Mouse (Mus musculus): ENCODE measurements around the gene Synpo2l. TPM values are rescaled to one million over a fixed set of nuclear protein-coding genes. Genes with fewer than 3 reads are reported as not detected.
A peak's percentile ranks its signal among the peaks of the same experiment; 100 is the strongest.

The Synpo2l gene
- total RNA-seq, 2 experiments from 2014 or later, result 5.8 to 14.5 TPM

DNA sequence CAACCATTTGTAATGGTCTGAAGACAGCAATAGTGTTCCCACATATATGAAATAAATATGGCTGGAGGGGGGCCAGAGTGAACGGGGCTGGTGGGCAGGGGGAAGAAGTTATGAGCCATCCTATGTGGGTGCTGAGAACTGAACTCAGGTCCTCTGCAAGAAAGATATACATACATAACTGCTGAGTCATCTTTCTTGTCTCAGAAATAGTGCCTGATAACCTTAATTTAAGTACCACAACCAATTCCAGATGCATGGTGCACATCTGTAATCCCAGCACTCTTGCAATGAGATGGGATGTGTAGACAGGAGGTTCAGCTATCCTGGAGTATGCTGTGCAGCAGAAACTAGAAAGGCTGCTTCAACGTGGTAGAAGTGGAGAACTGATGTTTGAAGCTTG lies 13.6 kb upstream of the Synpo2l start:
- DNase-seq, result no peak

DNA sequence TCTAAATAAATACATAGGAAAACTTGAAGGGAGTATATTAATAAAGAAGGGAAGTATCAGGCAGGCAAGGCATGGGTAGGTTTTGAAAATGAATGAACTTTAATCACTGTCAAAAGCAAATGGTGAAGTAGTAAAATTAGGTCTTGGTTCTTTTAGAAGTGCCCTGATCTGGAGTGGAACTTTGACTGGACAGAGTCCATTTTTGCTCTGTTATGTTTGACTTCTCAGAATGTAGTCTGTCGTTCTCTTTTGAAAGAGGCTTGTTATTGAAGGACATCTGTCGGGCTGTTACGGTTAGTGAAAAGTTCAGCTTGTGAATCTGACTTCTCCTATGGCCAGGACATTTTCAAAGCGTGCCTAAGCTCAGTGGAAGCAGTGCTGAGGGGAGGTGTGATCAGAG lies 9.8 kb upstream of the Synpo2l start:
- no peak for DNase-seq

DNA sequence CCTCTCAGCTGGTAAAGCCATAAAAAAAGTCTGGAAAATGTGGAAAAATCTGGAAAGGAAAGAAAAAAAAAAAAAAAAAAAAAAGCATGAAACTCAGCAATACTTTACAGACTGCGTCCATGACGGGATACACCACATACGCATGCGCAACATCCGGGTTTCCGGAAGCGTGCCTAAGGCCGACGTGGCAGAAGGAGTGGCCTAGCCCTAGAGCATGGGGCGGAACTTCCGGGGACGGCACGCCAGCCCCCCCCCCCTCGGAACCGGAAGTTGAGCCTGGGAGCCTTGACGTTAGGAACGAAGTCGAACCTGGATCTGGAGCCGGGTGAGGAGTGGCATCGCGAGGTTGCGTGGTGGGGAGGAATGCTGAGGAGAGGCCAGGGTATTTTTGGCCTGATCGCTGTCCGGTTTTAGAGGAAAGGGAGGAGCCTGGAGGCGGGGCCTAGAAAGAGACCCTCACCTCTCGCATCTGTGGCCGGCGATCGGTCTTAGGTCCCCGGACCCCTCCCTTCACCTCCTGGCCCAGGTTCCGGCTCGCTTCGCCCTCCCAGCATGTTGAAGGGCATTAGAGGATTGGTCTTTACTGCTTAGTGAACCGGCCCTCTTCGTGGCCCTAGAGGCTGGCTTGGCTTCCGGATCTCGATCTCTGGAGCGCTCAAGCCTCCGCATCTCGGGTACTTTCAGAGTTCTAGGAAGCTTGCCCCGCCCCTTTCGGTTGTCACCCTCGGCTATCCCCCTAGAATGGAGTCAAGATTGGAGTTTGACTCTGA lies 6.1 kb upstream of the Synpo2l start, which contains the start of gene Sec24c:
Gene Sec24c (plus strand): TSS at position 245 of the 770 bp plus-strand sequence.
- DNase-seq, result peak; percentile 99

DNA sequence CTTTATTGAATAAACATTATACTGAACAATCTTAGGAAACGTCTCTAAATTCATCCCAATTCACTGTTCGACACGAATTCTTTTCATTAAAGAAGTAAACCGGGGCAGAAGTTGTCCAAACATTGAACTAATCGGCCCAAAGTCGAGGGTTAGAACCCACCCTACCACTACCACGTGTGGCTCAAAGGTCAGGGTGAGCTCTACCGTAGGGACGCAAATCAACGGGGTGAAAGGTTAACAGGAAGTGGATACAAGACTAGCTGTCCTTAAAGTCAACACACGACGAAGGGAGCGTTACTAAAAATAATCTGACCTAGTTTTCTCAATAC lies 5.5 kb upstream of the Synpo2l start:
- DNase-seq, result peak; percentile 70

DNA sequence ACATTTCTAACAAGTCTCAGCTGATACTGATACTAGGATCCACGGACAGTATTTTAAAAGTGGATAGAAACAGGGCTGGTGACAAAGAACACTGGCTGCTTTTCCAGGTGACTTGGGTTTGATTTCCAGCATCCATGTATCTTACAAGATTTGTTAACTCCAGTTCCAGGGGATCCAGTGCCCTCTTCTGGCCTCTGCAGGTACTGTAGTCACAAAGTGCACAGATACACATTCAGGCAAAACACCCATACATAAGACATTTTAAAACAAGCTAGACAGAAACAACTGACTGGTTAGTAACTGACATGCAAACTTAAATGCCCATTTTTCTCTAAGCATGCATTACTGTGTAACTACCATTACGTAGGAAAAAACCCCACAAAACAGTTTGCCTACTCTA lies 4.8 kb upstream of the Synpo2l start:
- no peak for DNase-seq

DNA sequence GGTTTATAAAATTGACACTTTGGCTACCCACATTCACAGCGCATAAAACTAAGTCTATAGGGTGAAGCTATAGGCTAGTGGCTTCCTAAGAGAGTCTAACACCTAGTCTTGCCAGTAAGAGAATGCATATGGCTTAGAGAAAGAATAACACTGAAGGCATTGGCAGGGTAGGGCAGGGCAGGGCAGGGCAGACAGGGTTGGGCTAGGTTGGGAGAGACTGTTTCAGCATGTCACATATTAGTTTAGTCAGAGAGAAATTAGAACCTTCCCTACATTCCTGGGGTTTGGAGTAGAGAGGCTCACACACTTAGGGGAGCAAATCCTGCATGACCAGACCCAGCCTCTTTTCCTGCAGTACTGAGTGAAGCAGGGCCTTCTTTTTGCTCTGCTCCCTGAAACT lies 685 bp downstream of the Synpo2l start:
- no peak for DNase-seq

DNA sequence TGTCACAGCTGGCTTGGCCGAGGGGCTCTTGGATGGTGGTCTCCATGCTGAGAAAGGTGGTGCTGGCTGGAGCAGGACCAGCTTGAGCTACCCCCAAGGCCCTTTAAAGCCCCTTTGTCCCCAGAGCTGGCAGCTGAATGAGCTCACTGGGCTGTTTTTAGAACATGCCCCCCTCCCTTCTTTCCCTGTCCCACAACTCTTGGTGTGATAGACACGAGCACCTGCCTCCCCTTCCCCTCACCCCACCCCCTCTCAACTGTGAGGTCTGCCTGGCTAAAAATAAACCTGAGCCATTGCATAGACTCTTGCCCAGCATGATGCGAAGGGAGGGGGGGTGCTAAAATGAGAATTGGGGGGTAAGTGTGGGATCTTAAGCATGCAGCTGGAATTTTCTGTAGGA lies 3.7 kb downstream of the Synpo2l start:
- no peak for DNase-seq

DNA sequence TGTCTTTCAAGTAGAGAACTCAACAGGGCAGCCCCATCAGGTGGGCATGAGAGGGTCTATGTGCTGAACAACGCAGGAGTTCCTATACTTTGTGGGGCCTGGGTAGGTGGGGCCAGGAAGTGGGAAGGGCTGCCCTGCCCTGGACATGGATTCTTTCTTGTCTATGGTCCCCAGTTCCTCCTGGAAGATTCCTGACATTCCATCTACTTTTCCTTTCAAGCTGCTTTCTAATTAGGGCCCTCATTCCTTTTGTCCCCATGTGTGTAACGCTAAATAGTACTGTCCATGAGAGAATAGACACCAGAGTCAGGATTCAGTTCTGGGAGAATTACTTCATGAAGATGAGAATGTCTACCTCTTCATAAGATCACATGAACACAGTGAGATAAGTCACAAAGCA lies 4.6 kb downstream of the Synpo2l start:
- no peak for DNase-seq

DNA sequence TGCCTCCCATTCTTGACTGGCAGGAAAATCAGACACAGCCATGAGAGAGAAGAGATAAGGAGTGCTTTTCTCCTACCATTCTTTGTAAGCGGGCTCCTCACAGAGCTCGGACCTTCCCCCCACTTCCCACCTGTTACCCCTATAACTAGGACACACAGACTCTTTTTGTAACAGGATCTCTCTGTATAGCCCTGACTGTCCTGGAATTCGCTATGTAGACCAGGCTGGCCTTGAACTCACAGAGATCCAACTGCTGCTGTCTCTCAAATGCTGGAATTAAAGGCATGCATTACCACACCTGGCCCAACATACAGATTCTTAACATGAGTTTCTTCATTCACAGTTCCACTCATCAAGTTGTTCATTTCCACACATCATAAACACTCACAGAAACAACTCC lies 5.4 kb downstream of the Synpo2l start:
- no peak for DNase-seq

DNA sequence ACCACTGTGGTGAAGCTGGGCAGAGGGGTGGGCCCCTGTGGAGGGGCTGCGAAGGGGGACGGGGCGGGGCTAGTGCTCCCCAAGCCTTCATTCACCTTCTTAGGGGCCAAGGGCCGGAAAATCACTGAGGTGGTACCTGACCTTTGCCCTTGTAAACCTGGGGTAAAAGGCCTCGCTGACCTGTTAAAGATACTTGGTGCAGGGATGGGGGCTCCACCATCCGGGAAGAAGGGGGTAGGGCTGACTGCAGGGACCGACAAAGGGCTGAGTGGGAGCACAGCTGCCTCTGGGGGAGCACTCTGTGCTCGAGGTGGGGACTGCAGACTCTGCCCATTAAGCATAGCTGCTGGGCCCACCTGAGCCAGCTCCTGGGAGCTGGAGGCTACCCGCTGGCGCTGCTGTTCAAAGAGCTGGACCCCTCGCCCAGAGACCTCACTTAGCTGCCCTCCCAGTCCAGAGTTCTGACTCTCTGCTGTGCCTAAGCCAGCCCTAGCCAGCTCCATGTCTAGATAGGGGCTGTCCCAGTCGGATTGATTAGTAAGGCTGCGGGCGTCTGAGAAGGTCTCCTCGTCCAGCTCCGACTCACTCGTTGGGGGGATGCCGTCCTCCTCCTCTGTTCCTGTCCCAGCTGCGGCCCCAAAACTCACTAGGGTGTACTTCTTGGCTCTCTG lies 6.4 kb downstream of the Synpo2l start:
- no peak for DNase-seq

DNA sequence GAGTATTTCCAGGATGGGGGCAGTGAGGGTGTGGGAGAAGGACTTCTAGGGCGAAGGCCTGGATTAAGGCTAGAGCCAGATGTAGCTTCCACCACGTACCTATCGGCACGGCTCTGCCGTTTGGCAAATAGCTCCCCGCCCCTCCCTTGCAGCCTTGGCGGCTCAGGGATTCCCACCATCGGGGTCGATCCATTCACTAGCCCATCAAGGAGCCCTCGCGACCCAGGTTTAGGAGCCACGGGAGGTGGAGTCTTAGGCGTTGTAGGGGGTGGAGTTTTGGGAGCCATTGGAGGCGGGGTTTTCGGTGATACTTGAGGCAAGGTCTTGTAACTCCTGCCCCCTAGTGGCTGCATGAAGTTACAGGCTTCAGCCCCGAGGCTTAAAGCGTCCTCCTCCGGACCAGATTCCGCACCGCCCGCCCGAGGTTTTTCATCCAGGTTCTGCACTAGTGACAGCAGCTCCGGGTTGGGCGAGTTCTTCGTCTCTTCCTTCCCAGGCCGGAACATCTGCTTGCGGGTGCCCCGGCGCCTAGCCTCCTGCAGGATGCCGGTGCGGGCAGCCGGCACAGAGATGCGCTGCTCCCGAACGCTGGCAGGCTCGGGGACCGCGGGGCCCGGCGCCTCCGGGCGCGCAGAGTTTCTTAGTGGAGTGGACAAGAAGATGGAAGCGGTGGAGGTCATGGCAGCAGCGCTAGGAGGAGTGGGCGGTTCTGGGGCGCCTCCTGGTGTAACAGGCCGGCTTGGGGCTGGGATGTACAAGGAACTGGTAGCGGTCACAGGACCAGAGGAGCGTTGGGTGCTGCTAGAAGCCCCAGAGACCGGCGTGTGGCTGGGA lies 7.1 kb downstream of the Synpo2l start:
- peak; percentile 94 for DNase-seq

DNA sequence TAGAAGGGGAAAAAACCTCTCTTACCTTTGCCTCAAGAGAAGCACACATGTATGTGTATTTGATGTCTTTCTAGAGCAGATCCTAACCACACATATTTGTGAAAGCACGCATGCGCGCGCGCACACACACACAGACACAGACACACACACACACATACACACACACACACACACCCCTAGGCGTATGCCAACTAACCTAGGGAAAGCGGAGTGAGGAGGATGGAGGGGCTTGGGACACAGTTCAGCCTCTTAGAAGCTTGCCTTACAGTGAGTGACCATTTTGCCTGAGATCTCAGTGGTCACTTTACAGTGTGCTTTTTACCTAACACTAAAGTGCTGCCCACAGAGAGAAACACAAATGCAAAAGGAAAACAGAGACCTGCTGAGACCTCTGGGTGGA lies 8.5 kb downstream of the Synpo2l start:
- DNase-seq, result no peak

DNA sequence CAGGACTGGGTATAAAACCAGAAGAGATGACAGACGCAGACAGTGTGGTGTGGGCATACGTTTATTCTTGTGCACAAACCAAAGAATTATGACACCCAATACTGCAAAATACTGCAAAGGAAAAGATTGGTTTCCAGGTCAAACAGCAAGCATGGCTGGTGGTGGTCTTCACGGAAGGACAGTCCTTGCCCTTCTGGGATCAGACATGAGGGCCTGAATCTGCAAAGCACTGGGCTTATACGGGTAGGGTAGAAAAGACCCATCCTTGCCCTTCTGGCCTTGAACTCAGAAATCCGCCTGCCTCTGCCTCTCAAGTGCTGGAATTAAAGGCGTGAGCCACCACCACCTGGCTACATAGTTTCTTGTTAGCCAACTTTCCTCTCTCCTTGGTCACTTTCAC lies 9.3 kb downstream of the Synpo2l start:
- no peak for DNase-seq

DNA sequence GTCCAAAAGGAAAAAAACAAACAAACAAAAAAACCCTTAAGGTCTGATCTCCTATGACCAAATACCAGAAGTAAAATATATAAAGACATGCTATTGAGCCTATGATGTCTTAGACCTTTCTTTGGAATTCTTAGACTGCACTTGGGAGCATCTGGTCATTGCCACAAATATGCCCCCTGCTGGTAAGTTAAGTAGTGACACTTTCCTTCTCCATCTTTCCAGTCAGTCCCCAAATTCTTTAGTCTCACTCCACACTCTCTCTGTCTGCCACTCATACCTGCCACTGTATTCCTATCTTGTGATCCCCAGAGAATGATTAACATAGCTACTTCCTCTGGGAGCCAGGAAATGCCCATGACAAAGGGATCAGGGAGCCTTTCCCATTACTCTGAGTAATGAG lies 9.8 kb downstream of the Synpo2l start:
- peak; percentile 61 for DNase-seq

DNA sequence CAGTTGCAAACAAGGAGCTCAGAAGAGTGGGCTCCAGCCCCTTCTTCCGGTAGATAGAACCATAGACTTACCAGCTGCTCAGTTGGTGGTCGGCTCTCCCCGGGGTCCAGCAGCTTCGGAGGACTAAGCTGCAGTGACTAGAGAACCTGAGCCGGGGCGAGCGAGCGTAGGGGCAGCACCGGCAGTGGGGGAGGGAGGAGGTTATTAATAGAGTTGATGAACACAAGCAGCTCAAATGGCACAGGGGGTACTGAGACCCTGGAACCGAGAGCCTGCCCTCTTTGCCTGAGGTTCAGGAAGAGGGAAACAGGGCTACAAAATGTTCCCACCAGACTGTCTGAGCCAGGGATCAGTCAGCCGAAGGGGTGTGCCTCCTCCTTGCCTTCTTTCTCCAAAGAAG lies 11.8 kb downstream of the Synpo2l start, which contains the start of gene Myoz1:
Gene Myoz1 (minus strand): TSS at position 180 of the 400 bp plus-strand sequence.
- no peak for DNase-seq

DNA sequence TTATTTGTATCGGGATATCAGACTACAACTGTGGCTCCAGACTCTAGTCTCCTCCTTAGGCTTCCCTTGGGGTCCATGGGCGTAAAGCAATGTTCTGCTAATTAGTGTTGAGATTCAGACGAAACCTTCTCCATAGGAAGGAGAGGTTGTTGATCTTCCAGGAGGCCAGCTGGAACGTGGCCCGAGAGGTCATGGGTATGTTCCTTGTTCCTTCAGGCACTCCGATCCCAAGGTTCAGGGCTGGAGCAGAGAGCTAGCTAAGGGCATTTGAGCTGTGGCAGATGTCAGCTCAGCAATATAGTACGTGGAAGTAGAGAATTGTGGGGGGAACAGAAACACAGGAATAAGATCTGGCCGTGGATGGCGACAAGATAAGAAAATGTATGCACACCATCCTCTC lies 12.4 kb downstream of the Synpo2l start:
- peak; percentile 35 for DNase-seq

DNA sequence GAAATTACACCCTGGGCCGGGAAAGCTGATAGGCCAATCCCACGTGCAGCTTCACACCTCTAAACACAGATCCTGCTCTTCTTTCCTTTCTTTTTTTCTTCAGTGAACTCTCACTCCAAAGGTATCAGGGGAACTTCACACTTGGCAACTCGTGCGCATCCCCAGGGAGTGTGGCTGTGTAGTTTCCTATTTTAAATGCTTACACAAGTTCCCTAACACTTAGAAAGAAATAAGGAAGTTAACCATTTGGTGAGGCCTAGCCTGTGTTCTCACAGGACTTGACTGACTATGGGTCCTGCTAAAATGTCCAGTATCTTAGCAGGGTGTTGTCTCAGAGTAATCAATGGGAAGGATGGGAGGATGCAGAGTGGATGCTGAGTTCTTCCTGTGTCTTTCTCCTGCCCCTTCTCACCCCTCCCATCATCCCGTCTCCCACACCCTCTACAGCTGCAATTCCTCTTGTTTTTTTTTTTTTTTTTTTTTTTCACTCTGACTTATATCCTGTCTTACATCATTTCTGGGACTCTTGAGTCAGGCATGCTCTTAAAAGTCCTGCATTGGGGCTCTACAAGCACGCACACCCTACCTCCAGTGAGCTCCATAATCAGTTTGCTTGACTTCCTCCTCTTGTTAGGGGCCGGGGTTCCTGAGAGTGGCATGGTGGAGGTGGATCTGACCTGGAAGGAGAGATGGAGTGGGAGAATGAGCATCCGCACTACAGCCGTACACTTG lies 13.3 kb downstream of the Synpo2l start:
- DNase-seq, result peak; percentile 64

DNA sequence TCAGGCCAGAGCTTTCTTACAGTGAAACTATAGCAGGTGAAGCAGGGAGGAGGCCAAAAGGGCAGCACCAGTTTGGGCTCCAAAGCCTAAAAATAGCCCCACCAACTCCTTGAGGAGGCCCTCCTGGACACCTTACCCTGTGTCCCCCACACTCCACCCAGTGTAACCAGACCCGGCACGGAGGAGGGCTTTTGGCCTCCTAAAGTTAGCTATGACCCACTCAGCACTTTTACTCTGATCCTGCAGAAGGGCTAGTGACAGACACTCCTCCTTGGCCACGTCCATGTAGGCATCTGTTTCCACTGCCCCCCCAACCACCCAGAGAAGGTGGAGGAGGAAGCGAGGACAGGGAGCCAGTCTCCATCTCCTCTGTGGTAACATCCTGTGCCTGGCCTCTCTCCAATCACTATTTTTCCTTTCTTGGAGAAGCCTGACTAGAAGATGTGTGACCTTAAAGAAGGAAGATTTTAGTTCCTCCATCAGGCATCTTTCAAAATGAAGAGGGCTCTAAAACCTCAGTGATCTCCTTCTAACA lies 16.4 kb downstream of the Synpo2l start:
- no peak for DNase-seq

DNA sequence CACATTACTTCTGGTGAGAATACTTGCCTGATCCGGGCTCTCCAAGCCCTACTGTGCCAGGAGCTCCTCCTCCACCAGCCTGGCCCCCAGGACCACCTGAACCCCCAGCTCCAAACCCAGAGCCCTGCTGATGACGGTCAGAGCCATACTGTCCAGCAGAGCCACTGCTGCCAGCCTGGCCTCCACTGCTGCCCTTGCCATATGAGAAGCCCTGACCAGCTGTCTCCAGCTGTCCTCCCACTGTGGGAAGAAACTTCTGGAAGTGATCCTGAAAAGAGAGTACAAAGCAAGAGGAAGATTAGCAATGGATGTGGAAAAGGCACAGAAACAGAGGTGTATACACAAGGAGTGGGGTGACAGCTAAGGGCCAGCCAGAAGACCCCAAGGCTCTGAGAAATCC lies 17.2 kb downstream of the Synpo2l start:
- no peak for DNase-seq

DNA sequence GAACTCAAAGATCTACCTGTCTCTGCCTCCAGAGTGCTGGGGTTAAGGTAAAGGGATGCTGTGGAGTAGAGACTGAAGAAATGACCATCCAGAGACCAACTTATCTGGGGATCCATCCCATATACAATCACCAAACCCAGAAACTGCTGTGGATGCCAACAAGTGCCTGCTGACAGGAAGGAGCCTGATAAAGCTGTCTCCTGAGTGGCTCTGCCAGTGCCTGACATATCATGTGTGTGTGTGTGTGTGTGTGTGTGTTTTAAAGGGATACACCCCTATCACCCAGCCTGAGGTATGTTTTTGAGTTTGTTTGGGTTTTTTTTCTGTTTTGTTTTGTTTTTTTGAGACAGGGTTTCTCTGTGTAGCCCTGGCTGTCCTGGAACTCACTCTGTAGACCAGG lies 21.8 kb downstream of the Synpo2l start:
- no peak for DNase-seq

DNA sequence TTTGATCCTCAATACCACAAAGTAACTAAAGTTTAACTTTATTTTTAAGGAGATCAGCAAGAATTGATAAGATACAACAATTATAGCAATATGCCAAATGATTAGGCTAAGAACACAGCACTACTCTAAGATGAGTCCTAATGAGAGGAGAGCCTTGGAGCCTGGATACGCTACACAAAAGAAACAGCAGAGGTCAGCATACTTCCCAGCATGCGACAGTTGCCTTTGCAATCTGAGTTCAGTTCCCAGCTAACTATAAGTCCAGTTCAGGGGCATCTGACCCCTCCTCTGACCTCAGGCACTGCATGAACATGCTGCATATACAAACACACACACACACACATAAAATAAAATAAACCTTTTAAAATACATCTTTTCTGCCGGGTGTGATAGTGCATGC lies 22.6 kb downstream of the Synpo2l start:
- no peak for DNase-seq

DNA sequence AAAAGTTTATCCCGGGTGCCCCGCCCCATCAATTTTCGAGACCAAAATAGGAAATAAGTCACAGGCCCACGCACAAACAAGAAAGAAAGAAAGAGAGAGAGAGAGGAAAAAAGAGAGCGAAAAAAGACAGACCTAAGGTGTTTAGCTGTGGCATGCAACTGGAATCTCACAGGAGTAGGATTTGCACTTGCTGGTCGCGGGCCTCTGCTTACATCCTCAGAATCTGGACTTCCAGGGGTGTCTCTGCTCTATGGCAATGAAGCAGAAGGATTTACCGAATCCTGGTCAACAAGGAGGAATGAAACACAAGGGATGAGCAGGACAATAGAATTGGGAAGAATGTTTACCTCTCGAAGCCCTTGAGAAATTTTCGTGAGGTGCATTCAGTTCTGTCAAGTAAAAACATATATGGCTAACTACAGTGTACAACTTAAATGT lies 26.7 kb downstream of the Synpo2l start:
- DNase-seq, result no peak
